Mouse (Mus musculus) kidney, postnatal 0 days (tissue): ENCODE data around the gene Rbbp8nl. TPM values are rescaled to one million over a fixed set of nuclear protein-coding genes. Genes with fewer than 3 reads are reported as not detected.
A peak's percentile ranks its signal among the peaks of the same experiment; 100 is the strongest.

Experiments used
- ATAC-seq: fragments of 200-750 bp; cut with Nextera tagmentation; replicated peaks from 2 replicates; pipeline ENCODE4 v1.8.0; 2017; ENCODE audit warnings: low read depth, moderate number of reproducible peaks, moderate TSS enrichment, moderate library complexity; ENCODE audit not compliant: low FRiP score
- DNase-seq: peaks from one replicate; pipeline ENCODE4 v3.0.0-alpha.2; 2016; ENCODE audit warnings: low spot score
- H3K27ac ChIP-seq: fragments of 300-500 bp; sonication (generic); 2 replicates; pipeline ENCODE4 v1.5.1; 2014; ENCODE audit warnings: mild to moderate bottlenecking
- H3K27me3 ChIP-seq: fragments of 300-500 bp; sonication (generic); 2 replicates; pipeline ENCODE4 v1.6.1; 2014; ENCODE audit warnings: low read length, mixed read lengths; ENCODE audit not compliant: insufficient read depth
- H3K36me3 ChIP-seq: fragments of 300-500 bp; sonication (generic); 2 replicates; pipeline ENCODE4 v1.6.1; 2014; ENCODE audit warnings: low read length, mixed read lengths; ENCODE audit not compliant: insufficient read depth
- H3K4me1 ChIP-seq: fragments of 300-500 bp; sonication (generic); replicated peaks from 2 replicates; pipeline ENCODE4 v1.6.1; 2014; ENCODE audit warnings: antibody characterized with exemption, low read length, mixed read lengths; ENCODE audit not compliant: insufficient read depth
- H3K4me2 ChIP-seq: fragments of 300-500 bp; sonication (generic); 2 replicates; pipeline ENCODE4 v1.6.1; 2014; ENCODE audit warnings: mild to moderate bottlenecking, low read length, moderate library complexity, mixed read lengths
- H3K4me3 ChIP-seq: fragments of 300-500 bp; sonication (generic); replicated peaks from 2 replicates; pipeline ENCODE4 v1.5.1; 2014; ENCODE audit warnings: low read depth, low read length
- H3K9ac ChIP-seq: fragments of 300-500 bp; sonication (generic); 2 replicates; pipeline ENCODE4 v1.6.1; 2014; ENCODE audit warnings: low read depth, low read length
- H3K9me3 ChIP-seq: fragments of 300-500 bp; sonication (generic); replicated peaks from 2 replicates; pipeline ENCODE4 v1.6.1; 2016; ENCODE audit warnings: low read length, inconsistent platforms, mixed read lengths
- CTCF ChIP-seq: IDR thresholded peaks from 2 replicates; pipeline ENCODE4 v1.5.1; 2016; ENCODE audit warnings: antibody characterized with exemption, low read depth, mild to moderate bottlenecking, moderate library complexity
- WGBS: fragments of 180-500 bp; shearing (Covaris S2); extraction: QIAGEN DNeasy Blood & Tissue Kit; methylation state at CpG from one replicate; pipeline ENCODE4 v1.1.7; 2014; 5-methylcytosine and 5-hydroxymethylcytosine counted together
- polyA plus RNA-seq: library from polyadenylated mRNA; unstranded; fragments of >200 nt; fragmentation: Nextera tagmentation; extraction: Ambion mirVana; gene quantifications from 2 replicates; pipeline ENCODE4 v1.2.1, GENCODE M21; 2015

The Rbbp8nl gene
- polyA plus RNA-seq, 1 experiment from 2014 or later = 0.29 TPM

- TF ChIP-seq CTCF = peak; percentile 25; the same call in 1 of the 2 replicates
- H3K9ac ChIP-seq = no peak overlapping the region
- H3K4me3 ChIP-seq = no peak overlapping the region
- H3K4me1 ChIP-seq = no peaks in the 10 kb centered on the region
- no peaks in the 10 kb centered on the region for H3K36me3 ChIP-seq
- no peaks in the 10 kb centered on the region for H3K27me3 ChIP-seq
- no peak overlapping the region for H3K4me2 ChIP-seq
- no peaks in the 10 kb centered on the region for H3K9me3 ChIP-seq
- ATAC-seq (no peak), DNase-seq (no peak)
- WGBS = 68% methylated on average over 4 of the region's 4 CpGs
- H3K27ac ChIP-seq = no peak overlapping the region
These were observed 14.9 kb upstream of the Rbbp8nl start for GRCm38 (mm10) chr2:180304554-180304953.

- H3K27ac ChIP-seq = no peak overlapping the region
- ATAC-seq = no peak
These were observed 13.8 kb upstream of the Rbbp8nl start for GRCm38 (mm10) chr2:180303468-180303867.

DNA sequence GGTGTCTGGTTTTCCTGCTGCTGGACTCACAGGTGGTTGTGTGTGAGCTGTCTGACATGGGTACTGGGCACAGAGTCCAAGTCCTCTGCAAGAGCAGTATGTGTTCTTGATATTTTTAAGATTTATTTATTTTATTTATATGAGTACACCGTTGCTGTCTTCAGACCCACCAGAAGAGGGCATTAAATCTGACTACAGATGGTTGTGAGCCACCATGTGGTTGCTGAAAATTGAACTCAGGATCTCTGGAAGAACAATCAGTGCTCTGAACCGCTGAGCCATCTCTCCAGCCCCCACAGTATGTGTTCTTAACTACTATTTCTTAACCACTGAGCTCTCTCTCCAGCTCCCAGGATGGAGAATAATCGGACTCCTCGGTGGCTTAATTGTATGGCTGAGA, 12.5 kb upstream of the Rbbp8nl start:
- Histone ChIP-seq H3K9me3 (no peaks in the 10 kb centered on the region), H3K4me1 (no peaks in the 10 kb centered on the region), H3K4me3 (no peak overlapping the region), H3K27me3 (no peaks in the 10 kb centered on the region), H3K36me3 (no peaks in the 10 kb centered on the region), H3K9ac (no peak overlapping the region), H3K4me2 (no peak overlapping the region), H3K27ac (no peak overlapping the region)
- no peak for DNase-seq
- 85% methylated on average over 4 of the region's 4 CpGs for WGBS
- ATAC-seq = no peak
- TF ChIP-seq CTCF = peak; percentile 19; the same call in 1 of the 2 replicates

More at GRCm38 (mm10) chr2:180303468-180303867, 13.8 kb upstream of the Rbbp8nl start:
- Histone ChIP-seq H3K27me3 (no peaks in the 10 kb centered on the region), H3K9ac (no peak overlapping the region), H3K4me3 (no peak overlapping the region), H3K36me3 (no peaks in the 10 kb centered on the region), H3K4me1 (no peaks in the 10 kb centered on the region), H3K9me3 (no peaks in the 10 kb centered on the region), H3K4me2 (no peak overlapping the region)
- no peak for TF ChIP-seq CTCF
- WGBS = 40% methylated on average over 12 of the region's 12 CpGs
- DNase-seq = peak; percentile 18

DNA sequence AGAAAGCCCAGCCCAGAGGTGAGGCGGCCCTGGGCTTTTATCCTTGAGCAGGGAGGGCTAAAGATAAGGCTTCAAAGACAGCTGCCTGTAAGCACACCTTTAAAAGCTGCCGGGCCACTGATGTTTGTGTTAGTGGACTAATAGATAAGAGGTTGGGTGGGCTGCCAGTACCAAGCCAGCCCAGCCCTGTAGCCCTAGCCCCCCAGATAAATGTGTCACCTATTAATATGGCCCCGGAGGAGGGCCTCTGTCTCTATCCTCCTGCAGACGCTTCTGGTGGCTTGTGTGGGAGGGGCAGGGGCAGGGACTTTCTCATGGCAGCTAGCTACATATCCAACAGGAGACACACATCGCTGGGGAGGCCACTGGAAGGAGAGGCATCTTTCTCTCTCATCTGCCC, 11.1 kb upstream of the Rbbp8nl start:
- no peak overlapping the region for H3K9ac ChIP-seq
- no peaks in the 10 kb centered on the region for H3K9me3 ChIP-seq
- H3K4me3 ChIP-seq = no peak overlapping the region
- ATAC-seq (no peak), DNase-seq (no peak)
- no peaks in the 10 kb centered on the region for H3K36me3 ChIP-seq
- WGBS = 35% methylated on average over 5 of the region's 5 CpGs
- no peaks in the 10 kb centered on the region for H3K27me3 ChIP-seq
- no peaks in the 10 kb centered on the region for H3K4me1 ChIP-seq
- no peak for TF ChIP-seq CTCF
- no peak overlapping the region for H3K27ac ChIP-seq
- H3K4me2 ChIP-seq = no peak overlapping the region

DNA sequence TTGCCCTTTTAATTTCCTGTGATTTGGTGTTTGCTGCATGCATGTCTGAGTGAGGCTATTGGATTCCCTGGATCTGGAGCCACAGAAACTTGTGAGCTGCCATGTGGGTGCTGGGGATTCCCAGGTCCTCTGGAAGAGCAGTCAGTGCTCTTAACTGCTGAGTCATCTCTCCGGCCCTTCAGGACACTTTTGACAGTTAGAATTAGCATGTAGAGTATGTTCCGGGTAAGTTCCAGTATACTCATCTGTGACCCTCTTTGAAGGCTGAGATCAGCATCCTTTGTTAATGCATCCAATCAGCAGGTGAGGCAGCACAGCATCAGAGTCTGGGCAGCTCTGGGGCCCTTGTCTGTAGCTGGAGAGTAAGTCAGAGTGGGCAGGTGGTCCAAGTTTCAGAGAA, 10.6 kb upstream of the Rbbp8nl start:
- TF ChIP-seq CTCF = no peak
- Histone ChIP-seq H3K36me3 (no peaks in the 10 kb centered on the region), H3K27ac (no peak overlapping the region), H3K4me3 (no peak overlapping the region), H3K9me3 (no peaks in the 10 kb centered on the region), H3K4me2 (no peak overlapping the region), H3K9ac (no peak overlapping the region), H3K27me3 (no peaks in the 10 kb centered on the region), H3K4me1 (no peaks in the 10 kb centered on the region)
- DNase-seq (no peak), ATAC-seq (no peak)
- 64% methylated on average over 2 of the region's 2 CpGs for WGBS

DNA sequence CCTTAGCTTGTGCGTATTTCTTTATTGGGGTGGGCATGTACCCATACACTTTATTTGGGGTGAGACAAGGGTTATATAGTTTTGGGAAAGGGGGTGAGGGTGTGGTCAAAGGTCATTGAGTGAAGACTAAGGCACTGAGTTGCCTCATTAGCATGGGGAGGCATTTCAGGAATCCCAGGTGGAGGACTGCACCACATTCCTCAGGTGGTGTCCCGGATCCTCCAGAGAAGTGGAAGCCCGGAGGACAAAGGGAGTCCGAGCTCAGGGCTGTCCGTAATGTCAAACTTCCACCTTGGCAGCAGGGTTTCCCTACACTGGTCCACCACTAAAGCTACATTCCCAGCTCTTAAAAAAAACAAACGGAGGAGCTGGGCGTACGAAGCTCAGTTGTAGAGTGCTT, 3.2 kb upstream of the Rbbp8nl start:
- H3K27me3 ChIP-seq = no peaks in the 10 kb centered on the region
- H3K4me2 ChIP-seq = no peak overlapping the region
- 63% methylated on average over 8 of the region's 8 CpGs for WGBS
- H3K27ac ChIP-seq = no peak overlapping the region
- H3K36me3 ChIP-seq = no peaks in the 10 kb centered on the region
- TF ChIP-seq CTCF = no peak
- no peak overlapping the region for H3K4me3 ChIP-seq
- DNase-seq (no peak), ATAC-seq (no peak)
- H3K9me3 ChIP-seq = no peaks in the 10 kb centered on the region
- no peaks in the 10 kb centered on the region for H3K4me1 ChIP-seq
- no peak overlapping the region for H3K9ac ChIP-seq

GRCm38 (mm10) chr2:180292026-180292425, 2.3 kb upstream of the Rbbp8nl start:
- H3K4me2 ChIP-seq = no peak overlapping the region
- no peak for TF ChIP-seq CTCF
- ATAC-seq (no peak), DNase-seq (no peak)
- H3K9ac ChIP-seq = no peak overlapping the region
- H3K9me3 ChIP-seq = no peaks in the 10 kb centered on the region
- no peaks in the 10 kb centered on the region for H3K27me3 ChIP-seq
- H3K4me1 ChIP-seq = no peaks in the 10 kb centered on the region
- no peak overlapping the region for H3K27ac ChIP-seq
- H3K36me3 ChIP-seq = no peaks in the 10 kb centered on the region
- 68% methylated on average over 4 of the region's 4 CpGs for WGBS
- H3K4me3 ChIP-seq = no peak overlapping the region
